Mouse (Mus musculus) bone marrow, adult 2 months (tissue): ENCODE data around the gene Copg1. TPM values are rescaled to one million over a fixed set of nuclear protein-coding genes. Genes with fewer than 3 reads are reported as not detected.
A peak's percentile ranks its signal among the peaks of the same experiment; 100 is the strongest.

Source experiments
- H3K27ac ChIP-seq: fragments of 200-500 bp; 2 replicates; pipeline ENCODE4 v1.5.1; 2012; ENCODE audit warnings: low read depth, mild to moderate bottlenecking, control low read depth, inconsistent platforms, low read length; ENCODE audit not compliant: control insufficient read depth, poor library complexity, insufficient read depth
- H3K4me1 ChIP-seq: fragments of 200-500 bp; 2 replicates; pipeline ENCODE4 v1.6.1; 2011; ENCODE audit warnings: low read length; ENCODE audit not compliant: control insufficient read depth, insufficient read depth
- H3K4me3 ChIP-seq: fragments of 200-500 bp; replicated peaks from 2 replicates; pipeline ENCODE3; 2011; ENCODE audit warnings: mild to moderate bottlenecking, low read depth, low read length, control low read depth; ENCODE audit not compliant: control insufficient read depth
- CTCF ChIP-seq: fragments of 200-500 bp; IDR thresholded peaks from 2 replicates; pipeline ENCODE4 v1.5.1; 2011; ENCODE audit warnings: low read length, control low read depth; ENCODE audit not compliant: control insufficient read depth, insufficient read depth
- POLR2A ChIP-seq: fragments of 200-500 bp; IDR thresholded peaks from 2 replicates; pipeline ENCODE4 v1.6.1; 2011; ENCODE audit warnings: low read depth, mild to moderate bottlenecking, control low read depth, low read length, borderline replicate concordance; ENCODE audit not compliant: control insufficient read depth
- WGBS: fragments of 180-500 bp; shearing (Covaris S2); methylation state at CpG from one replicate; pipeline ENCODE4 v1.1.7; 2018; 5-methylcytosine and 5-hydroxymethylcytosine counted together
- polyA plus RNA-seq: library from polyadenylated mRNA; stranded (reverse); fragments of >200 nt; gene quantifications from 2 replicates; pipeline ENCODE4 v1.2.4, GENCODE M21; 2011; ENCODE audit warnings: low replicate concordance; ENCODE audit not compliant: missing spikeins, insufficient read depth, insufficient read length

The Copg1 gene
- polyA plus RNA-seq, 1 experiment = 63.6 TPM

- Histone ChIP-seq H3K27ac (no peak overlapping the region), H3K4me3 (no peak overlapping the region), H3K4me1 (no peaks in the 10 kb centered on the region)
- no peak for TF ChIP-seq CTCF
- no peak for TF ChIP-seq POLR2A
- WGBS = 77% methylated on average over 3 of the region's 3 CpGs
These were observed 5.4 kb upstream of the Copg1 start for GRCm38 (mm10) chr6:87882221-87882620.

GRCm38 (mm10) chr6:87882816-87883215 lies 4.8 kb upstream of the Copg1 start:
- Histone ChIP-seq H3K4me1 (no peaks in the 10 kb centered on the region), H3K27ac (no peak overlapping the region), H3K4me3 (no peak overlapping the region)
- whole genome bisulfite sequencing = 36% methylated on average over 4 of the region's 4 CpGs
- TF ChIP-seq CTCF (no peak), POLR2A (no peak)

- H3K4me3 ChIP-seq = no peak overlapping the region
- whole genome bisulfite sequencing = 93% methylated on average over 1 of the region's 1 CpGs
- TF ChIP-seq POLR2A (no peak), CTCF (no peak)
- H3K4me1 ChIP-seq = no peaks in the 10 kb centered on the region
- no peak overlapping the region for H3K27ac ChIP-seq
These were observed 893 bp upstream of the Copg1 start for GRCm38 (mm10) chr6:87886721-87887120.

GRCm38 (mm10) chr6:87893931-87894330 lies 6.3 kb downstream of the Copg1 start:
- 90% methylated on average over 7 of the region's 7 CpGs for WGBS
- H3K4me1 ChIP-seq = no peaks in the 10 kb centered on the region
- H3K4me3 ChIP-seq = no peak overlapping the region
- H3K27ac ChIP-seq = no peak overlapping the region
- TF ChIP-seq CTCF (no peak), POLR2A (no peak)

GRCm38 (mm10) chr6:87898028-87898427 lies 10.4 kb downstream of the Copg1 start:
- 91% methylated on average over 10 of the region's 10 CpGs for WGBS
- Histone ChIP-seq H3K4me1 (no peaks in the 10 kb centered on the region), H3K4me3 (no peak overlapping the region), H3K27ac (no peak overlapping the region)
- no peak for TF ChIP-seq POLR2A
- TF ChIP-seq CTCF = no peak

- Histone ChIP-seq H3K4me3 (no peak overlapping the region), H3K4me1 (no peaks in the 10 kb centered on the region; the same call in 1 of the 2 replicates), H3K27ac (0 out of 2 replicates have a peak overlapping the region, but pooled peaks have one; percentile 30)
- TF ChIP-seq CTCF (peak; percentile 47; the same call in 1 of the 2 replicates), POLR2A (no peak)
- WGBS = 45% methylated on average over 5 of the region's 5 CpGs
These were observed 19.0 kb downstream of the Copg1 start for GRCm38 (mm10) chr6:87906632-87907031.

- Histone ChIP-seq H3K27ac (no peak overlapping the region), H3K4me3 (no peak overlapping the region), H3K4me1 (no peaks in the 10 kb centered on the region; the same call in 1 of the 2 replicates)
- TF ChIP-seq CTCF (no peak), POLR2A (no peak)
- WGBS = 84% methylated on average over 6 of the region's 6 CpGs
These were observed 21.6 kb downstream of the Copg1 start for GRCm38 (mm10) chr6:87909181-87909580.

GRCm38 (mm10) chr6:87911559-87911958 lies 23.9 kb downstream of the Copg1 start:
- Histone ChIP-seq H3K27ac (no peak overlapping the region), H3K4me1 (peaks cover 3% of the 10 kb centered on the region; the same call in 1 of the 2 replicates), H3K4me3 (no peak overlapping the region)
- WGBS = 67% methylated on average over 6 of the region's 6 CpGs
- TF ChIP-seq CTCF = no peak
- no peak for TF ChIP-seq POLR2A
